Mouse (Mus musculus) gastrocnemius, adult 2 months (tissue): ENCODE data around the gene Naip5. TPM values are rescaled to one million over a fixed set of nuclear protein-coding genes. Genes with fewer than 3 reads are reported as not detected.
A peak's percentile ranks its signal among the peaks of the same experiment; 100 is the strongest.
"Not testable (repeated sequence)": the region's sequence is repeated elsewhere in the genome, so short reads cannot be mapped to it uniquely, and the experiment has no call there.

Source experiments
- DNase-seq: peaks from one replicate; pipeline ENCODE4 v3.0.0; 2022
- H3K27ac ChIP-seq: fragments of 200-600 bp; 2 replicates; pipeline ENCODE4 v1.8.1; 2022; ENCODE audit warnings: mild to moderate bottlenecking
- H3K4me3 ChIP-seq: fragments of 200-600 bp; 2 replicates; pipeline ENCODE4 v1.8.1; 2022; ENCODE audit warnings: mild to moderate bottlenecking, moderate library complexity
- CTCF ChIP-seq: fragments of 200-600 bp; IDR thresholded peaks from 2 replicates; pipeline ENCODE4 v1.8.1; 2022; ENCODE audit warnings: antibody characterized with exemption, mild to moderate bottlenecking, moderate library complexity
- intact Hi-C: fragments of 180-260 bp; cut with DNase I; formaldehyde crosslinking; loops from one replicate; pipeline ENCODE4 v1.15.1; 2025
- long read RNA-seq, 2 experiments: library from polyadenylated mRNA; stranded (forward); transcript quantifications; one replicate each; pipeline ENCODE4 v2.0.0; 2021
- total RNA-seq, 2 experiments: library from RNA; stranded (reverse); gene quantifications; 2 replicates each; pipeline ENCODE4 v1.2.3; 2021

The Naip5 gene
- under 1 TPM in 1 of 2 experiments, not detected in 1; 0.06 TPM for total RNA-seq
- long read RNA-seq, experiment 1, result 0 reads
- long read RNA-seq, experiment 2, result 0 reads

DNA sequence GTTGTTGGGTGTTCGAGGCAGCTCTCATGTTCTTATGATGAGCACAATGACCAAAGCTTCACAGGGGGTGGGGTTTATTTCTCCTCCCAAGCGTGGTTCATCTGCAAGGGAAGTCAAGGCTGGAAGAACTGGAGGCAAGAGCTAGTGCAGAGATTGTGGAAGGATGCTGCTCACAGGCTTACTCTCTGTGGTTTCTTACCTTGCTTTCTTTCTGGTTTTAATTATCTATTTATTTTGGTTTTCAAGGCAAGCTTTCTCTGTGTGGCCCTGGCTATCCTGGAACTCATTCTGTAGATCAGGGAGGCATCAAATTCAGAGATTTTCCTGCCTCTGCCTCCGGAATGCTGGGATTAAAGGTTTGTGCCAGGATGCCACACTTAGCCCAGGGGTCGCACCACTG is at the start of gene Naip5:
TSS of gene Naip5 (minus strand) at position 101 of the 400 bp plus-strand sequence.
- DNase-seq, H3K27ac ChIP-seq, intact Hi-C loops: not testable (repeated sequence)
- 0 out of 2 replicates have a peak within 1 kb of the TSS, but pooled peaks have one; percentile 24 for H3K4me3 ChIP-seq

DNA sequence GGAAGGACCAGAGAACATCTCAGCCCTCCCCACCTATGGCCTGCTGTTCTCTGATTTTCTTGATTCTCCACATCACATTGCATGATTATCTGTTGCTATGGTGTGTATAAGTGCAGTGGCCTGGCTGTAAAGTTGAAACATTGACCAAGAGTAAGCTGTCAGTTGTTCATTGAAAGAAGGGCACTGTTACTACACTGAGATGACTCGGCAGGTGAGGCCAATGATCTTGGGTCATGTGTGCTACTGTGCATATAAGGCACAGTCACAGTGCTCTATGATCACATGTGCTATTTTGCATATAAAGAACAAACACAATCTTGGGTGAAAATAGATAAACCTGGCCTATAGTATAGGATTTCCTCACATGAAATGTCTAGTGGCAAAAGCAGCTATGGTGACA is 38.5 kb upstream of the Naip5 start:
- no peak overlapping the region for H3K27ac ChIP-seq
- intact Hi-C loops, result no loop called here
- DNase-seq, result no peak
- no peak overlapping the region for H3K4me3 ChIP-seq
- no peak for TF ChIP-seq CTCF

DNA sequence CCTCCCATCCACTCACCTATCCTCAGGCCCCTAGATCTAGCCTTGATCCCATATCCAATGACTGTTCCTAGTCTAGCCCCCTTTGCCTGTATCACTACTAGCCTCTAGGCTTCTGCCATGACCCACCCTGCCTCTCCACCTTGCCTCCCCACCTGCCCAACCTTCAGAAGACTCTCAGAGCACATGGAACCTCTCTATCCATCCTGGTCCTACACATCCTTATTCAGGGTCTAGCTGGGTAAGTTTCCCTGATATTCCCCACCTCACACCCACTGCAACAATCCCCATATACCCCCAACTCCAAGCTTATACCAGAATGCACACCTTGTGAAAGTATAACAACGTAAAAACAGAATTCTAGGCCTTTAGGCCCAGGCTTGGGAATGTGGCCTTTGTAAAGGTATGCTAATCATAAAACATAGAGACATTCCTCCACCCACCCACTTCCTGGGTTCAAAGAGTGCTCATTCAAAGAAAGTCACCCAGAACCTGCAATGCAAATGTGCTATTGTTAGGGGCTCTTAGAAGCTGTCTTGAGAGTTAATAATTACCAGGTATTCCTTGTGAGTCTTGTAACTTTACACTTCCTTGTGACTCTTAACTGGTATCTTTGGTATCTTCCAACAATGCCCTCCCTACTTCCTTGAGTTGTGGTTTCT is 25.5 kb upstream of the Naip5 start:
- DNase-seq, H3K4me3 ChIP-seq, H3K27ac ChIP-seq, intact Hi-C loops: not testable (repeated sequence)

DNA sequence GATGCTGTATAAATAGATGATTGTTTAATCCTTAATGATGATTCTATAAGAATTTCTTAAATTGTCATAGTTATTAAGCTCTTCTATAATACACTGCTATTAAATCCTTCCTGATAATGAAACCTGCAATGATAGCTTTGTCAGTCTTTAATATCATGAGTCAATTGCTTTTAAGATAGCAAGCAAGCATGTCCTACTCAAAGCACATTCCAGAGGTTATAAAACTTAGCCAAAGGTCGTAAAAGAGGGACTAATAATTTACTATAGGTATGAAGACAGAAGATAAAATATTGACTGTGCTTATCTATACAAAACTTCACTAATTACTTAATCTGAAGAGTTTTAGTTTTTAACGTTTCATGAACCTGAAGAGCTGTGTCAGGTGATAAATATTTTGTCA is 10.9 kb upstream of the Naip5 start:
- DNase-seq, intact Hi-C loops, H3K27ac ChIP-seq, H3K4me3 ChIP-seq: not testable (repeated sequence)

DNA sequence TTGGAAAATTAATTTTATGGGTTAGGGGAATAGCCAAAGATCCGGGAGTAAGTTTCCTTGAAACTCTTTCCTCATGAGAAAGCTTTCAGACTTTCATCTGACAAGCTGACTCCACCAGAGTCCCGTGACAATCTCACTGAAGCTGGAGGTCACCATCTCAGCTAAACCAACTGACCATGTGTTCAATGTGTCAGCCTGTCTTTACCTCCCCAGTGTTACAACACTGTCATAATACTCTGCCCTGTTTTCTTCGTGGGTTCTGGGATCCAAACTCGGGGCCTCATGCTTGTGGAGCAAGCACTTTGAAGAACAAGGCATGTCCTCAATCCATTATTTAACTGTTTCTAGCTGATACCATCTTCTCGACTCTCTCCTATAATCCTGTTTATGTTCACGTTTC is 9.8 kb upstream of the Naip5 start:
- intact Hi-C loops, H3K4me3 ChIP-seq, H3K27ac ChIP-seq, DNase-seq: not testable (repeated sequence)

DNA sequence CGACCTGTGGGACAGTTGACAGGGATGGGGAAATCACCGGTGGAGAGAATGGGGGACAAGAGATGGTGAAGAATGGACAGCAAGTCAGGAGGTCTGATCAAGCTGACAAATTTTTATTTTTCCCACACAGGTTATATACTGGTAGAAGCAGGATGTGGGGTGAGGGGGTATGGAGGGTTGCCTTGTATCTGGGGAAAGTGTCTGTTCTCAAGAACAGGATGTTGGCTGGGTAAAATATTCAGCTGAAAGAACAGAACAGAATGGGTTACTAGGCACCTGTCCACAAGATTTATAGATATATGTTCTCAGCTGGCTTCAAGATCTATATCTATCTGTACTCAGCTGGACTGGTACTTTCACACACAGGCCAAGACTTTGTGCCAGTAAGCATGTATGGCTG is 5.8 kb upstream of the Naip5 start:
- DNase-seq, H3K4me3 ChIP-seq, H3K27ac ChIP-seq, intact Hi-C loops: not testable (repeated sequence)

DNA sequence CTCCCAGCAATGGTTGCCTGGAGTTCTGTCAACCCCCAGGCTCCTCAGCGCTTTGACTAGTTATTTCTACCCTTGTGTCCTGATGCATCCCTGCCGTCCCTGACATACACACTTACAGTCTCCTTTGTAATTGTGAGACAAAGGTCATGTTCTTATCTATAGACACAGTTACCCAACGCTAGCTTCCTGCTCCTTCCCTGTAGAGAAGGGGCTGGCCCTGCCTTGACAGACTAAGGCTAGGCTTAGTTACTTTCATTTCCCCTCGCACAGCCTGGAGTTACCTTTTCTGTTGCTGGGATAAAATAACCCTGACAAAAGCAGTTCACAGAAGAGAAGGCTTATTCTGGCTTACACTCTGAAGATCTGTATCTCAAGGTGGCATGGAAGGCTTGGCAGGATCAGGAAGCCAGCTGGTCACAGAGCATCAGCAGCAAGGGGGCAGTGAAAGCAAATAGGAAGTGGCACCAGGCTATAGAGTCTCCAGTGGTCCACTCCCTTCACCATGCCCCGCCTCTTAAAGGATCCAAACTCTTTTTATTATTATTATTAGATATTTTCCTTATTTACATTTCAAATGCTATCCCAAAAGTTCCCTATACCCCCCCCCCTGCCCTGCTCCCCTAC is 885 bp upstream of the Naip5 start:
- intact Hi-C loops, DNase-seq, H3K27ac ChIP-seq: not testable (repeated sequence)
- 0 out of 2 replicates have a peak overlapping the region, but pooled peaks have one; percentile 24 for H3K4me3 ChIP-seq

DNA sequence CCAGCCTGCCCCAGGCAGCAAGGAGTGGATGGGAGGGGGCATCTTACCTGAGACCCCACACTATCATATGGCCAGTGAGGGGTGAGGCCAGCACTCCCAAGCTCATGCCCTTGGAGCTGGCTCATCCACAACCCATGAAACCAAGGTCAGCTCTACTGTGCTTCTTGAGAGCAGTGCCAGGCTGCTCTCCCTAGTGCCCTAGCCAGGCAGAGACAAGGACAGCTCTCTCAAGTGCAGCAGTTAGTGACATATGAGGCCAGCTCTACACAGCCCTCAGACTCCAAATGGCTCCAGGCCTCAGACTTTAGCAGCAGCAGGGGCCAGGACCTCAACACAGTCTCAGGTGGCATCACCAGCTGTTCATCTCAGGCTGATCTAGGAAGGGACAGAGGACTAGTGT is 2.4 kb downstream of the Naip5 start:
- no peak for TF ChIP-seq CTCF
- intact Hi-C loops, result no loop called here
- no peak overlapping the region for H3K27ac ChIP-seq
- no peak overlapping the region for H3K4me3 ChIP-seq
- no peak for DNase-seq

DNA sequence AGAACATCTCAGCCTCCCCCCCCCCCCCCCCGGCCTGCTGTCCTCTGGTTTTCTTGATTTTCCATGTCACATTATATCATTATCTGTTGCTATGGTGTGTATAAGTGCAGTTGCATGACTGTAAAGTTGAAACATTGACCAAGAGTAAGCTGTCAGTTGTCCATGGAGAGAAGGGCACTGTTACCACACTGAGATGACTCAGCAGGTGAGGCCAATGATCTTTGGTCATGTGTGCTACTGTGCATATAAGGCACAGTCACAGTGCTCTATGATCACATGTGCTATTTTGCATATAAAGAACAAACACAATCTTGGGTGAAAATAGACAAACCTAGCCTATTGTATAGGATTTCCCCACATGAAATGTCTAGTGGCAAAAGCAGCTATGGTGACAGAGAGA is 32.4 kb downstream of the Naip5 start:
- intact Hi-C loops, H3K4me3 ChIP-seq, H3K27ac ChIP-seq: not testable (repeated sequence)

DNA sequence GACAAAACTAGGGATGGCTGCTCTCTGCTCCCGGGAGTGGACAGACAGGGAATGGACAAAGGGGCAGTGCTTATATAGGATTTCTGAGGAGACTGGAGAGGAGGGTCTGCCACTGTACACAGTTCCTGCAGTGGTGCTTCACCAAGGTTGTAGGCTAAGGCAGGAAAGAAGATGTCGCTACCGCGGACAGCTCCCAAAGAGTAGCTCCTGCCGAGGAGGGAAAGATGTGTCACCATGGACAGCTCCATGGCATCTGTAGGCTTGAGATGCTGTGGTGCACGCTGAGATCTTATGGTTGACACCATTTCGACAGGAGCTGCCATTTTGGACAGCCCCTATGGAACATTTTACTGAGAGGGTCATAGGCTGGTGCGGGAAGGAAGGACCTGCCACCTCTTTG is 35.6 kb downstream of the Naip5 start:
- Histone ChIP-seq H3K27ac (no peak overlapping the region), H3K4me3 (no peak overlapping the region)
- DNase-seq, result no peak
- intact Hi-C loops, result no loop called here
- no peak for TF ChIP-seq CTCF

More for the DNA sequence above, 32.4 kb downstream of the Naip5 start:
- not testable (repeated sequence) for DNase-seq

DNA sequence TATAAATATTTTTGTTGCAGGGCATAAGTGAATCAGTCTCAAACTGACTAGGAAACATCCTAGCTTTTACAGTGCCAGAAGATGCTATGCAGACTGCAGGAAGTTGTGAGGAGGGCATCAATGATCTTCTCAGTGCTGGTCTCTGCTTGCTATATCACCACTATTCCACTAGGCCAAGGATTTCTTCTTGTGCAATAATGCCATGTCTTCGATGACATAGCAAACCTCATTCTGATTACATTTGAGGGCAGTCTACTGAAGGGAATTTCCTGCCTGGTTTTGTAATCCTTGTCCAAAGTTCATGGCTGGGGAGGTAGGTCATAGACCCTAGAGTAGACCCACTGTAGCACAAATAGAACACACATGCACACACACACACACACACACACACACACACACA is 42.8 kb downstream of the Naip5 start:
- Histone ChIP-seq H3K4me3 (no peak overlapping the region), H3K27ac (no peak overlapping the region)
- no peak for TF ChIP-seq CTCF
- DNase-seq, result no peak
- intact Hi-C loops, result no loop called here

DNA sequence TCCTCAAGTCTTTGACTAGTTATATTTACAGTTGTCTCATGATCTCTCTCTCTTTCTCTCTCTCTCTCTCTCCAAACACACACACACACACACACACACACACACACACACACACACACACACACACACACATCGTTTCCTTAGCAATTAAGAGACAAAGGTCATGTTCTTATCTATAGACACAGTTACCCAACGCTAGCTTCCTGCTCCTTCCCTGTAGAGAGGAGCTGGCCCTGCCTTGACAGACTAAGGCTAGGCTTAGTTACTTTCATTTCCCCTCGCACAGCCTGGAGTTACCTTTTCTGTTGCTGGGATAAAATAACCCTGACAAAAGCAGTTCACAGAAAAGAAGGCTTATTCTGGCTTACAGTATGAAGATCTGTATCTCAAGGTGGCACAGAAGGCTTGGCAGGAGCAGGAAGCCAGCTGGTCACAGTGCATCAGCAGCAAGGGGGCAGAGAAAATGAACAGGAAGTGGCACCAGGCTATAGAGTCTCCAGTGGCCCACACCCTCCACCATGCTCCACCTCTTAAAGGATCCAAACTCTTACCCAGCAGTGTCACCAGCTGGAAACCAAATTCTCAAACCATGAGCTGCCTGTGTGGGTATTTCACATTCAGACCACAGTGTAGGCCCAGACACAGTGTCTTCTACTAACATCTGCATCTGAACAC is 44.3 kb downstream of the Naip5 start, which contains the start of gene Naip2:
TSS of gene Naip2 (minus strand) at position 434 of the 675 bp plus-strand sequence.
- DNase-seq, H3K27ac ChIP-seq, intact Hi-C loops, H3K4me3 ChIP-seq: not testable (repeated sequence)

DNA sequence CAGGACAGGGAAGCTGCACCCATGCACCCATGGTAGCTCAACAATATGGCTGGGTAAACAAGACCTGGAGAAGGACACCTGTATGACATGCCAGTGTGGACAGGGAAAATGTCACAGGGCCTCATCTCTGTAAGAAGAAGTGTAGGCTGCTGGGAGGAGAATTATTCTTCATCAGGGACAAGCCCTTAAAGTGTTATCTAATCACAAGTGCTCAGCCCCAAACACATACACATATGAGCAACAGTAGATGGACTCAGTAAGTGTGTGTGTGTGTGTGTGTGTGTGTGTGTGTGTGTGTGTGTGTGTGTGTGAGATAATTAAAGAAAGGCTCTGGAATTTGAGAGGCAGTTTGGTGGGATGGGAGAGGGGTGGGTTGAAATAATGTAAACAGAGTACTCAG is 45.3 kb downstream of the Naip5 start:
- no peak for DNase-seq
- no peak for TF ChIP-seq CTCF
- Histone ChIP-seq H3K27ac (no peak overlapping the region), H3K4me3 (no peak overlapping the region)
- intact Hi-C loops, result no loop called here

DNA sequence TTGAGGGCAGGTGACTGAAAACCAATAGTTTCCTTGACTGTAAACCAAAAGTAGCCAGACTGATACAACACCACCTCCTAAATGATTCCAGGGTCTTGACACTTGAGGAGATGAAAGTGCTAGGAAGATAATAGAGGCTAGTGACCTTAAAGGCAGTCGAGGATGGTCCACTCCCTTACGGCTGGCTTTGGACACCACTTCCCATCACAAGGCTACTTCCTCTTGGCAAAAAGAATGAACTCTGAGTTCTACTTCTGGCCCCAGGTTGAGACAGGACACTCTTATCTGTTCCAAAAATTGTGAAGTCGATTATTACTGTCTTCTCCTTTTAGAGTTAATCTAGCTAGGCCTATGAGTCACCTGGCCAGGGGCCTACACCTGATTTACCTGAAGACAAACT is 50.7 kb downstream of the Naip5 start:
- no peak for DNase-seq
- TF ChIP-seq CTCF, result no peak
- no peak overlapping the region for H3K27ac ChIP-seq
- intact Hi-C loops, result no loop called here
- H3K4me3 ChIP-seq, result no peak overlapping the region

DNA sequence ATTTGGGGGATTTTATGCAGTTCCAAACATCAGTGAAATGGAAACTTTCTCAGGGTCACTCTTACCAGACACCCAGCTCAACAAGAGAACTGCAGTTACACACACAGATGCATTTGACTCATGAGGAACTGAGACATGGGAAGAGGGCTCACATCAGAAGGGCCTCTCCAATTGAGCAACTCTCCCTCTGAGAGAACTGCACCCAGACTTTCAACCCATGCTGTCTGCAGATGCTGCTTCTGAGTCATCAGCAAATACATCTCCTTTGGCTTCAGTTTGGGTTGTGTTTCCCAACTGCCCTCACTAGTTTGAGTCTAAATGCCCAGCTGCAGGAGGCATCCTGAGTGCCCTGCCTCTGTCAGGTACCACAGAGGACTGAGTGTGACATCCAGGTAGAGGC is 63.0 kb downstream of the Naip5 start:
- H3K4me3 ChIP-seq, H3K27ac ChIP-seq, intact Hi-C loops, DNase-seq: not testable (repeated sequence)

DNA sequence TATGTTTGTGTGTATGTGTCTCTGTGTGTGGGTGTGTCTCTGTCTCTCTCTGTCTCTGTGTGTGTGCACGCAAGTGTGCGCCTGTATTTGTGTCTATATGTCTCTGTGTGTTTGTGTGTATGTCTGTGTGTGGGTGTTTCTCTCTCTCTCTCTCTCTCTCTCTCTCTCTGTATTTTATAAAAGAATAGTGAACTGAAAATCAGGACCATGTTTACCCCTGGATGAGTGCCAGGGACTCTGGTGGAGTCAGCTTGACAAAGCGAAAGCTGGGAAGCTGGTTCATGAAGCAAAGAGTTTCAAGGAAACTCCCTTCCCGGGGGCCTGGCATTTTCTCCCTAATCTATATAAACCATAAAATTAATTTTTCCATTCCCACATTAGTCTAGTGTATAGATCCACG is 71.8 kb downstream of the Naip5 start:
- DNase-seq, intact Hi-C loops, H3K4me3 ChIP-seq, H3K27ac ChIP-seq: not testable (repeated sequence)

DNA sequence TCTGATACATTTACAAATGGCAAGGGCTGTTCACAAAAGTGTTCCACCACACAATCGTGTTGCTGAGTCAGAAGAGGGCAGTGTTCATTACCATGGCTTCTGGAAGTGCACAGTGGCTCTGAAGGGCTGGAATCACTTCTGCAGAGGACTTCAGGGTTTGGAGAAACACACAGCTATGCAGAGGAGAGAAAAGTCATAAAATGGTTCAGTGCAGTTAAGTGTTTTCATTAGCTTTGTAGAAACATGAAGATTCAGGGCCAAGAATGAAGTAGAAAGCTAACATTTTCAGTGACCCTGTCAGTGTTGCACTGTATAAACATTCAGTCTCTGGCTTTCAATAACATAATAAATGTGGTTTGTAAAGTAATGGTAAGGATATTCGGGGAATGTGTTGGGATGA is 79.7 kb downstream of the Naip5 start:
- intact Hi-C loops, H3K4me3 ChIP-seq, H3K27ac ChIP-seq, DNase-seq: not testable (repeated sequence)

DNA sequence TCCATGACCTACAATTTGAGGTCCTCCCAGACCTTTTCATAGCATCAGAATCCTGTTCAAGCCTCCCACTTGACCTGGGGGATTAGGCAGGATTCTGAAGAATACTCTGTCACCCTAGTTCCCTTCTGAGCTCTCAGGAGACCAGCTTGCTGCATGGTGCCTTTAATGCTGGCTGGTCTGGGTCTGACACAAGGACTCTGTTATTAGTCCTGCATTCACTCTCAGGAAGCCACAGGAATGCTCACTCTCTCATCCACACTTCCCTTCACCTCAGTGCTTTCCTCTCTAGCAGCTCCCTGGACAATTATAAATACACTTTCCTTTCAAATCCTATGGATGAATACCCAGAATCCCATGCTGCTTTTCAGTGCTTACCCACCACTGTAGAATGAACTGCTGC is 83.7 kb downstream of the Naip5 start:
- H3K27ac ChIP-seq, H3K4me3 ChIP-seq, DNase-seq, intact Hi-C loops: not testable (repeated sequence)
